Mouse (Mus musculus) olfactory bulb, adult 2 months (tissue): ENCODE data around the gene Tfap2e. TPM values are rescaled to one million over a fixed set of nuclear protein-coding genes. Genes with fewer than 3 reads are reported as not detected.

Experiments
- H3K27ac ChIP-seq: fragments of 200-500 bp; 2 replicates; pipeline ENCODE4 v1.5.1; 2012; ENCODE audit warnings: low read depth, low read length; ENCODE audit not compliant: insufficient read depth
- H3K4me1 ChIP-seq: fragments of 200-500 bp; 2 replicates; pipeline ENCODE4 v1.6.1; 2012; ENCODE audit warnings: low read length; ENCODE audit not compliant: control insufficient read depth, insufficient read depth
- H3K4me3 ChIP-seq: fragments of 200-500 bp; 2 replicates; pipeline ENCODE4 v1.5.1; 2012; ENCODE audit warnings: mild to moderate bottlenecking, low read depth, low read length, moderate library complexity; ENCODE audit not compliant: insufficient read depth
- CTCF ChIP-seq: fragments of 200-500 bp; IDR thresholded peaks from 2 replicates; pipeline ENCODE4 v1.5.1; 2012; ENCODE audit warnings: low read depth, mild to moderate bottlenecking, low read length, moderate library complexity; ENCODE audit not compliant: insufficient read depth
- POLR2A ChIP-seq: fragments of 200-500 bp; IDR thresholded peaks from 2 replicates; pipeline ENCODE4 v1.6.1; 2012; ENCODE audit warnings: mild to moderate bottlenecking, low read depth, low read length, moderate library complexity; ENCODE audit not compliant: insufficient read depth
- WGBS: fragments of 180-500 bp; shearing (Covaris S2); methylation state at CpG from one replicate; pipeline ENCODE4 v1.1.7; 2018; 5-methylcytosine and 5-hydroxymethylcytosine counted together
- polyA plus RNA-seq: library from polyadenylated mRNA; stranded (reverse); fragments of >200 nt; gene quantifications from 2 replicates; pipeline ENCODE4 v1.2.4, GENCODE M21; 2012; ENCODE audit warnings: low replicate concordance; ENCODE audit not compliant: missing spikeins, insufficient read depth, insufficient read length

Tfap2e gene
- polyA plus RNA-seq, 1 experiment: not detected

DNA sequence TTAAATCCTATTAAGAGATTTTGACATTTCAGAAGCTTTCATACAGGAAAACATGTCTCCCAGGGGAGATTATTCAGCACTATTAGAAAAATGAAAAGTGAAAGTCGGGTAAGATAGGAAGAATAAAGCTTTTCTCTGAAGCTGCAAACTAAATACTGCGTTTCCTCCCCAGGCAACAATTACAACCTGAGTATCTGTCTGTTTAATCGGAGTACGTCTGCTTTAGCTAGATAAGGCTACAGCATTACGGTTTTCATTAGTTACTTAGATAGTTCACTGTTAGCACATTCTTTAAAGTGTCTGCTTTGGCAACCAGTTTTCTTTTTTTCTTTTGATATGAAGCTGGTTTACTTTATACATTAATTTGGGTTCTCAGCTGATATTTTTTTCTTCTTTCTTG, 53.7 kb downstream of the Tfap2e start:
- 67% methylated on average over 5 of the region's 5 CpGs for WGBS
- no peak for TF ChIP-seq POLR2A
- Histone ChIP-seq H3K27ac (no peak overlapping the region), H3K4me3 (no peak overlapping the region), H3K4me1 (peaks cover 2% of the 10 kb centered on the region; the same call in 1 of the 2 replicates)

DNA sequence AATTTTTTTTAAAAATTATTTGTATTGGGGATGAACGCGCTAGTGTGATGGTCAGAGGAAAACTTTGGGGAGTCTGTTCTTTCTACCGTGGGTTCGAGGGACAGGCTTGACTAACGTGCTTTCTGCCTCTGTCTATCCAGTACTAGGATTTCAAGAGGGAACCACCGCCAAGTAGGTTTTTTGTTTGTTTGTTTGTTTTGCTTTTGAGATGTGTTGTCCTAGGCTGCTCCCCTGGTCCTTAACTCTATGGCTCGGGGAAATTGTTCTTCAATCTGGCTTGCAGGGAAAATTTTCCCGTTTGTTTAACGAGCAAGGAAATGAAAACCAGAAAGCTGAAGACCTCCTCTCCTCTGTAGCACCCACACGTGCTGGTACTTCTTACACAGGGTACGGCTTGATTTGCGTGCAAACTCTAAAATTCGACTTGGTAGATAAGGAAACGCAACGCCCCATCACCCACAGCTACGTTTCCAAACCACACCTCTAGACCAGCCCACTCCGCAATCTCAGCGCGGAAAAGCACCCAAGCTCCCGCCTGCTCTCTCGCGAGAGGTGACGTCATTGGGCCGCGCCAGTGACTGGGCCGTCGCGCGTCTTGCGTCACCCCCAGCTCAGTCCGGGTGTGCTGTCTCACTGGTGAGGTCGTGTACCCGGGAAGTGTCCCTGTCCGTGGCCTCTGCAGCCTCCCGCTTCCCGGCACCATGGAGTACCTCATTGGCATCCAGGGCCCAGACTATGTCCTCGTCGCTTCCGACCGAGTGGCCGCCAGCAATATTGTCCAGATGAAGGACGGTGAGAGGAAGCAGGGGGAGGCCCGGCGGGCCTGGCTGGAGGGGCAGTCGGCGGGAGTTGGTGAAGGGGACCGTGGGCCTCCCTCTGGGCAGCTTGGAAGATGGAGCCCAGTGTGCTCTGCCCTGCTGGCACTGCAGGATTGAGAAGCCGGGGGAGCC, 58.7 kb downstream of the Tfap2e start, which contains the start of gene Psmb2:
Gene Psmb2 (plus strand): TSS at position 577 of the 950 bp plus-strand sequence.
- Histone ChIP-seq H3K27ac (peak within 1 kb of the TSS; percentile 40), H3K4me3 (peak within 1 kb of the TSS; percentile 89), H3K4me1 (peaks cover 2% of the 10 kb centered on the region; the same call in 1 of the 2 replicates)
- WGBS: 2% methylated on average over 48 of the region's 48 CpGs
- TF ChIP-seq CTCF (no peak), POLR2A (peak; percentile 70)

DNA sequence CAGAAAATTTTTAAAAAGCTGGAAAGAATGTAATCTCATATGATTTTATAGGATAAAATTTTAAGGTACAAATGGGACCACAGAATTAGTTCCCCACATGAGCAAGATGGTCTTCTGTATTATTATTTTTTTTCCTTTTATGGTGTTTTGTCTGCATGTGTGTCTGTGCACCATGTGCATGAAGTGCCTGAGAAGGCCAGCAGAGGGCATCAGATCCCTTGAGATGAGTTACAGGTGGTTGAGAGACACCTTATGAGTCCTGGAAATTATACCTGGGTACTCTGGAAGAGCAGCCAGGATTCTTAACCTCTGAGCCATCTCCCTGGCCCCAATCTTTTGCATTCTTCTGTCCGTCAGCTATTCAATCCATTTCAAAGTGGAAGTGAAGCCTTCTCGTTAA, 69.0 kb downstream of the Tfap2e start:
- Histone ChIP-seq H3K27ac (no peak overlapping the region), H3K4me3 (no peak overlapping the region), H3K4me1 (no peaks in the 10 kb centered on the region)
- WGBS: 92% methylated on average over 2 of the region's 2 CpGs
- TF ChIP-seq CTCF: no peak
- no peak for TF ChIP-seq POLR2A

Other genes starting within 250 kb of the Tfap2e start
- gene Ago4, start 202.8 kb downstream of the Tfap2e start, polyA plus RNA-seq: not detected in 2 replicates
- not detected in 2 replicates for gene Clspn, start 179.3 kb downstream of the Tfap2e start, polyA plus RNA-seq
- gene 5730409E04Rik, start 126.4 kb downstream of the Tfap2e start, polyA plus RNA-seq: not detected in 2 replicates
- not detected in 2 replicates for gene Psmb2, start 58.6 kb downstream of the Tfap2e start, polyA plus RNA-seq
- 194 and 284 TPM in 2 replicates for gene Ncdn, start 17.2 kb upstream of the Tfap2e start, polyA plus RNA-seq
- not detected in 2 replicates for gene AU040320, start 17.3 kb upstream of the Tfap2e start, polyA plus RNA-seq
- not detected in 2 replicates for gene Zmym4, start 231.9 kb upstream of the Tfap2e start, polyA plus RNA-seq